Mouse (Mus musculus) ES-E14 (cell line): ENCODE data around the gene Dpysl5.

Experiments
- HCFC1 ChIP-seq: IDR thresholded peaks from 2 replicates; pipeline ENCODE4 v1.6.1; 2012; ENCODE audit warnings: low read length, inconsistent platforms, borderline replicate concordance; ENCODE audit not compliant: insufficient read depth
- ZNF384 ChIP-seq: IDR thresholded peaks from 2 replicates; pipeline ENCODE4 v1.6.1; 2012; ENCODE audit warnings: low read depth, low read length, inconsistent platforms

- TF ChIP-seq HCFC1: no peak
- TF ChIP-seq ZNF384: no peak
These were observed 43.9 kb downstream of the Dpysl5 start for GRCm38 (mm10) chr5:30755215-30755614.
